Mouse (Mus musculus): ENCODE results near the gene Tmem138. TPM values are rescaled to one million over a fixed set of nuclear protein-coding genes. Genes with fewer than 3 reads are reported as not detected.

The Tmem138 gene
- polyA plus RNA-seq, 2 experiments = 29.7 to 33.8 TPM

DNA sequence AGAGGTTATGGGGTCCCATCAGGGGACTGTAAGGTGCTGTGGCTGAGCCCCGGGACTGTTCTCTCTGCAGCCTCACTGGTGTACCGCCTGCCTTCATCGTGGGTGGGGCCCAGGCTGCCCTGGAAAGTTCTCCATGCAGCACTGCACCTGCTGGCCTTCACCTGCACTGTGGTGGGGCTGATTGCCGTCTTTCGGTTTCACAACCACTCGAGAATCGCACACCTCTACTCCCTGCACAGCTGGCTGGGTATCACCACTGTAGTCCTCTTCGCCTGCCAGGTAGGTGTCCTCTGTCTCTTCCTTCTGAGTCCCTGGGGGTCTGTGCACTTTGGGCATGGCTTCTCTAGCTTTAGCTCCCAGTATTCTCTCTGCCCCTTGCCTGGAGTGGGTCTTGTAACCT, 8.0 kb upstream of the Tmem138 start:
- Histone ChIP-seq H3K4me3 (replicated peaks; ENCODE audit: low read length) (no peak overlapping the region), H3K27me3 (ENCODE audit: control insufficient read depth, insufficient read depth, low read length) (no peaks in the 10 kb centered on the region), H3K36me3 (ENCODE audit: control insufficient read depth, insufficient read depth, low read length) (peaks cover 37% of the 10 kb centered on the region; the same call in 1 of the 2 replicates), H3K9ac (ENCODE audit: low read depth, low read length, severe bottlenecking) (no peak overlapping the region), H3K27ac (replicated peaks; ENCODE audit: low read depth, low read length) (no peak overlapping the region), H3K4me2 (replicated peaks; ENCODE audit: low read depth, low read length, severe bottlenecking) (no peak overlapping the region), H3K9me3 (ENCODE audit: control insufficient read depth, low read length) (no peaks in the 10 kb centered on the region), H3K4me1 (ENCODE audit: control insufficient read depth, insufficient read depth, low read length) (no peaks in the 10 kb centered on the region)
- ATAC-seq (ENCODE audit: low FRiP score, low read depth) = no peak
- no peak for TF ChIP-seq POLR2A (IDR thresholded peaks at IDR 0.05; ENCODE audit: borderline replicate concordance, extremely low read depth, insufficient read depth, insufficient read length)
- no peak for DNase-seq (ENCODE audit: low spot score)
- 84% methylated on average over 8 of the region's 8 CpGs for WGBS

DNA sequence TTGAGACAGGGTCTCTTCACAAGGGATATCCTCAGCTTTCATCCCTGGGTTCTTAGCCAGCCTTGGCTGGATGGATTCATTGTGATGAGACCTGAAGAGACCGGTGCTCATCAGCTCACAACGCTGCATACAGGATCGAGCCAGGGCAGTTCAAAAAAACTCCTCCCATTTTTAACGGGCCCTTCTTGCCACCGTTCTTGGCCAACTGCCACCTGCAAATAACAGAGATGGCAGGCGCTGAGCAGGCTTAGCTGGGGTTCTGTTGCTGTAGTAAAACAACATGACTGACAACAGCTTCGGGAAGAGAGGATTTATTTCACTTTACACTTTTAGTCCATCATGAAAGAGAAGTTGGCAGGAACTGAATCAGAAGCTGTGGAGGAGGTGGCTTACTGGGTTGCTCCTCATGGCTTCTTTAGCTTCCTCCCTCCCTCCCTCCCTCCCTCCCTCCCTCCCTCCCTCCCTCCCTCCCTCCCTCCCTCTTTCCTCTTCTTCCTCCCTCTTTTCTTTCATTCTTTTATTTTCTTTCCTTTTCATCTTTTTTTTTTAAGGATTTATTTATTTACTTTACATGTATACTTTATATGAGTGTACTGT, 6.5 kb upstream of the Tmem138 start:
- Histone ChIP-seq H3K4me2 (replicated peaks; ENCODE audit: low read depth, low read length, severe bottlenecking) (no peak overlapping the region), H3K4me1 (ENCODE audit: control insufficient read depth, insufficient read depth, low read length) (no peaks in the 10 kb centered on the region; the same call in 1 of the 2 replicates), H3K4me3 (replicated peaks; ENCODE audit: low read length) (no peak overlapping the region), H3K27ac (replicated peaks; ENCODE audit: low read depth, low read length) (no peak overlapping the region), H3K36me3 (ENCODE audit: control insufficient read depth, insufficient read depth, low read length) (peaks cover 28% of the 10 kb centered on the region; the same call in 1 of the 2 replicates), H3K9ac (ENCODE audit: low read depth, low read length, severe bottlenecking) (no peak overlapping the region), H3K27me3 (ENCODE audit: control insufficient read depth, insufficient read depth, low read length) (no peaks in the 10 kb centered on the region), H3K9me3 (ENCODE audit: control insufficient read depth, low read length) (no peaks in the 10 kb centered on the region)
- WGBS = 58% methylated on average over 7 of the region's 7 CpGs
- no peak for TF ChIP-seq POLR2A (IDR thresholded peaks at IDR 0.05; ENCODE audit: borderline replicate concordance, extremely low read depth, insufficient read depth, insufficient read length)
- DNase-seq (ENCODE audit: low spot score) = no peak
- no peak for ATAC-seq (ENCODE audit: low FRiP score, low read depth)

DNA sequence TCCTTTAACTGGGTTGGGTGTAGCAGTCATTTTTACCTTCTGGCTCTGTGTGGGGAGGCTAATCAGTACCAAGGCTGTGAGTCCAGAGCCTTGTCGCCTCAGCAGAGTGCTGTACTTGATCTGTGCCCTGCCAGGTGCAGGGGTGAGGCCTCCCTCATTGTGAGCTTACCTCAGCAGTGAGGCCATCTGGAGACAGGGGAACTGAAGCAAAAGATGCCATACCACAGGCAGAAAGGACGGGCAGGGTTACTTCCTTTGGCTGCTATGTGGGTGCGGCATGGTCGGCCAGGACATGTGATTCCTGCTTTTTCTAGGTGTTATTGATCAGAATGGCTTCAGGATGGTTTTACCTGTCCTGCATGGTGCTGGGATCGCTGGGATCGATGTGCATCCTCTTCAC, 4.8 kb upstream of the Tmem138 start:
- ATAC-seq (ENCODE audit: low FRiP score, low read depth) (no peak), DNase-seq (ENCODE audit: low spot score) (no peak)
- no peak overlapping the region for H3K4me2 ChIP-seq (replicated peaks; ENCODE audit: low read depth, low read length, severe bottlenecking)
- no peaks in the 10 kb centered on the region for H3K9me3 ChIP-seq (ENCODE audit: control insufficient read depth, low read length)
- no peak overlapping the region for H3K4me3 ChIP-seq (replicated peaks; ENCODE audit: low read length)
- no peak overlapping the region for H3K27ac ChIP-seq (replicated peaks; ENCODE audit: low read depth, low read length)
- peaks cover 6% of the 10 kb centered on the region; the same call in 1 of the 2 replicates for H3K4me1 ChIP-seq (ENCODE audit: control insufficient read depth, insufficient read depth, low read length)
- no peak overlapping the region for H3K9ac ChIP-seq (ENCODE audit: low read depth, low read length, severe bottlenecking)
- no peaks in the 10 kb centered on the region for H3K27me3 ChIP-seq (ENCODE audit: control insufficient read depth, insufficient read depth, low read length)
- WGBS = 81% methylated on average over 6 of the region's 6 CpGs
- no peak for TF ChIP-seq POLR2A (IDR thresholded peaks at IDR 0.05; ENCODE audit: borderline replicate concordance, extremely low read depth, insufficient read depth, insufficient read length)
- peaks cover 19% of the 10 kb centered on the region; the same call in 1 of the 2 replicates for H3K36me3 ChIP-seq (ENCODE audit: control insufficient read depth, insufficient read depth, low read length)

DNA sequence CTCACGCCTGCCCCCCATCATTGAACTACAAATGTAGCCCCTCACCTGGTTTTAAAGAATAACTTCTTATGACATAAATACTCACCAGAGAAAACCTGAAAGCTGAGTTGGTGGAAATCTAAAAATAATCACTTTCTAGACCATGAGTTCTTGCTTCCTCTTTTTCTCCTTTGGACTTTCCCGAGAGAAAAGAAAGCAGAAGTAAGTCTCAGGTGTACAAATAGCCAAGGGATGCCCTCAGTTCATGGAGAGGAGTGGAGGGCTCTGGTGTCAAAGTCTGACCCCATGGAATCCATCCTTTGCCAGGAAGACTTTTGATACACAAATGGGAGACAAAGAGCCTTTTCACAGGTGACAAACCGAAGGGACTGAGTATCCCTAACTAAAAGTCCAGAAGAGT, 3.6 kb upstream of the Tmem138 start:
- H3K27me3 ChIP-seq (ENCODE audit: control insufficient read depth, insufficient read depth, low read length) = no peaks in the 10 kb centered on the region
- TF ChIP-seq POLR2A (IDR thresholded peaks at IDR 0.05; ENCODE audit: borderline replicate concordance, extremely low read depth, insufficient read depth, insufficient read length) = no peak
- no peaks in the 10 kb centered on the region for H3K9me3 ChIP-seq (ENCODE audit: control insufficient read depth, low read length)
- H3K4me3 ChIP-seq (replicated peaks; ENCODE audit: low read length) = no peak overlapping the region
- WGBS = 81% methylated on average over 3 of the region's 3 CpGs
- DNase-seq (ENCODE audit: low spot score) (no peak), ATAC-seq (ENCODE audit: low FRiP score, low read depth) (no peak)
- no peak overlapping the region for H3K9ac ChIP-seq (ENCODE audit: low read depth, low read length, severe bottlenecking)
- no peak overlapping the region for H3K4me2 ChIP-seq (replicated peaks; ENCODE audit: low read depth, low read length, severe bottlenecking)
- H3K27ac ChIP-seq (replicated peaks; ENCODE audit: low read depth, low read length) = no peak overlapping the region
- H3K4me1 ChIP-seq (ENCODE audit: control insufficient read depth, insufficient read depth, low read length) = peaks cover 8% of the 10 kb centered on the region
- peaks cover 15% of the 10 kb centered on the region; the same call in 1 of the 2 replicates for H3K36me3 ChIP-seq (ENCODE audit: control insufficient read depth, insufficient read depth, low read length)

DNA sequence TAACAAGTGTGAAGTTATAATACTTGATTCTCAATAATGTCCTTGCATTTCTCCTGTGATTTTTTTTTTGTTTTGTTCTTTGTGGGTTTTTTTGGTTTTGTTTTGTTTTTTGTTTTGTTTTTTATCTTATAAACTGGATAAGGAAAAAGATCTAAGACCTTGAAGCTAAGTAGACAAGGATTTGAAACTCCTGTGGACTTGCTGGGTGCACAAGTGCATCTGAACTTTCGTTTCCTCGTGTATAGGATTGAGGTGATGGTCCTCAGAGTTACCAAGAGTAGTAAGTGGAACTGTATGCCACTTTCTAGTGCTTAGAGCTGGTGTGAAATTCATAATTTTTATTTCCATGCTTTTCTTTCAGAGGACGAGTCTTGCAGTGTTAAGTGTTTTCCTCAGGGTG, 2.9 kb upstream of the Tmem138 start:
- Histone ChIP-seq H3K9me3 (ENCODE audit: control insufficient read depth, low read length) (no peaks in the 10 kb centered on the region), H3K27ac (replicated peaks; ENCODE audit: low read depth, low read length) (no peak overlapping the region), H3K9ac (ENCODE audit: low read depth, low read length, severe bottlenecking) (no peak overlapping the region), H3K4me3 (replicated peaks; ENCODE audit: low read length) (no peak overlapping the region), H3K27me3 (ENCODE audit: control insufficient read depth, insufficient read depth, low read length) (no peaks in the 10 kb centered on the region), H3K36me3 (ENCODE audit: control insufficient read depth, insufficient read depth, low read length) (peaks cover 15% of the 10 kb centered on the region; the same call in 1 of the 2 replicates), H3K4me2 (replicated peaks; ENCODE audit: low read depth, low read length, severe bottlenecking) (no peak overlapping the region), H3K4me1 (ENCODE audit: control insufficient read depth, insufficient read depth, low read length) (peaks cover 8% of the 10 kb centered on the region)
- no peak for TF ChIP-seq POLR2A (IDR thresholded peaks at IDR 0.05; ENCODE audit: borderline replicate concordance, extremely low read depth, insufficient read depth, insufficient read length)
- ATAC-seq (ENCODE audit: low FRiP score, low read depth) = no peak
- DNase-seq (ENCODE audit: low spot score) = no peak
- 89% methylated on average over 3 of the region's 3 CpGs for WGBS

All from limb, embryonic 14.5 days (tissue).